Mouse (Mus musculus) C2C12 (cell line): ENCODE results near the gene Gimap4. TPM values are rescaled to one million over a fixed set of nuclear protein-coding genes. Genes with fewer than 3 reads are reported as not detected.
"Not testable (repeated sequence)": the region's sequence is repeated elsewhere in the genome, so short reads cannot be mapped to it uniquely, and the experiment has no call there.

ENCODE experiments used
- H3K27me3 ChIP-seq: one replicate; pipeline ENCODE4 v1.6.1; 2011; ENCODE audit not compliant: control insufficient read depth, insufficient read depth, insufficient read length
- H3K36me3 ChIP-seq: one replicate; pipeline ENCODE4 v1.6.1; 2011; ENCODE audit not compliant: control insufficient read depth, insufficient read depth
- H3K4me3 ChIP-seq: one replicate; pipeline ENCODE4 v1.5.1; 2011; ENCODE audit warnings: mild to moderate bottlenecking, control low read depth; ENCODE audit not compliant: poor library complexity, insufficient read depth, severe bottlenecking
- H3K79me2 ChIP-seq: one replicate; pipeline ENCODE4 v1.6.1; 2011; ENCODE audit not compliant: control insufficient read depth, insufficient read depth
- H3K79me3 ChIP-seq: one replicate; pipeline ENCODE4 v1.6.1; 2011; ENCODE audit warnings: low read depth, control low read depth
- H3ac ChIP-seq: one replicate; pipeline ENCODE3; 2011; ENCODE audit warnings: low read depth; ENCODE audit not compliant: control insufficient read depth, insufficient read length
- CEBPB ChIP-seq: IDR thresholded peaks from one replicate; pipeline ENCODE4 v1.6.1; 2011; ENCODE audit warnings: low read depth, mild to moderate bottlenecking, control low read depth, moderate library complexity
- CTCF ChIP-seq: IDR thresholded peaks from one replicate; pipeline ENCODE4 v1.5.1; 2011; ENCODE audit not compliant: control insufficient read depth, insufficient read depth, insufficient read length
- FOSL1 ChIP-seq: IDR thresholded peaks from one replicate; pipeline ENCODE4 v1.8.0; 2011; ENCODE audit warnings: mild to moderate bottlenecking, low read length; ENCODE audit not compliant: poor library complexity, insufficient read depth, severe bottlenecking
- MAX ChIP-seq: IDR thresholded peaks from one replicate; pipeline ENCODE4 v1.6.1; 2011; ENCODE audit warnings: mild to moderate bottlenecking, control low read depth
- MYOD1 ChIP-seq: IDR thresholded peaks from one replicate; pipeline ENCODE4 v1.6.1; 2011; ENCODE audit warnings: low read depth; ENCODE audit not compliant: control insufficient read depth, insufficient read length
- MYOG ChIP-seq: IDR thresholded peaks from one replicate; pipeline ENCODE4 v1.6.1; 2011; ENCODE audit not compliant: control insufficient read depth, insufficient read length; ENCODE audit errors: extremely low read depth
- USF1 ChIP-seq: IDR thresholded peaks from one replicate; pipeline ENCODE4 v1.6.1; 2011; ENCODE audit warnings: low read depth, mild to moderate bottlenecking, control low read depth, moderate library complexity
- polyA plus RNA-seq: library from polyadenylated mRNA; unstranded; fragments of >200 nt; fragmentation: generic; extraction: Trizol; gene quantifications from one replicate; pipeline ENCODE4 v1.2.1, GENCODE M21; 2012; ENCODE audit warnings: missing spikeins

Gene Gimap4
- polyA plus RNA-seq, 1 experiment, result 0.04 TPM

DNA sequence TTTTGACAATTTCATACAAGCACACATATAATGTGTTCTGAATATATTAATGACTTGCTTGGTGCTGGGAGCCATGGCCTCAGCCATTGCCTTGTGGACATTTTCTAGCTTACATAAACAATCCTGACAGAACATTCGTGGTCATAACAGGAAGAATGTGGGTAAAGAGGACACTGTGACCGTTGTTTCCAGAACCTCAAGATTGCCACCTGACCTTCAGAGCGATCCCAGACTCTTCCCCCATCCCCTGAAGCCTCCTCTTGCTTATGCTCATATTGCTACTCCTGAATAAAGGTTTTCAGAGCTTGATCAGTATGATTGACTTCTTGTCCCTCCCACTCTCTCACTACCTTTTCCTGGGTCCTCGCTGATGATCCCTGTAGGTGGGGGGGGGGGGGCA, 6.0 kb upstream of the Gimap4 start:
- Histone ChIP-seq H3ac (no peak overlapping the region), H3K79me2 (no peaks in the 10 kb centered on the region), H3K79me3 (no peaks in the 10 kb centered on the region), H3K36me3 (no peaks in the 10 kb centered on the region), H3K4me3 (no peak overlapping the region), H3K27me3 (no peaks in the 10 kb centered on the region)
- TF ChIP-seq CTCF (no peak), FOSL1 (no peak), CEBPB (no peak), MAX (no peak), MYOG (no peak), MYOD1 (no peak), USF1 (no peak)

GRCm38 (mm10) chr6:48679701-48680100, 4.6 kb upstream of the Gimap4 start:
- no peaks in the 10 kb centered on the region for H3K79me2 ChIP-seq
- H3K79me3 ChIP-seq, result no peaks in the 10 kb centered on the region
- no peak overlapping the region for H3ac ChIP-seq
- H3K36me3 ChIP-seq, result no peaks in the 10 kb centered on the region
- TF ChIP-seq CEBPB, result no peak
- no peak for TF ChIP-seq MAX
- no peak for TF ChIP-seq FOSL1
- no peak for TF ChIP-seq MYOG
- no peak for TF ChIP-seq USF1
- no peak for TF ChIP-seq CTCF
- no peak for TF ChIP-seq MYOD1
- H3K4me3 ChIP-seq, result no peak overlapping the region
- H3K27me3 ChIP-seq, result no peaks in the 10 kb centered on the region

GRCm38 (mm10) chr6:48680421-48680820, 3.9 kb upstream of the Gimap4 start:
- H3K36me3 ChIP-seq, result no peaks in the 10 kb centered on the region
- H3K79me3 ChIP-seq, result no peaks in the 10 kb centered on the region
- H3K79me2 ChIP-seq, result no peaks in the 10 kb centered on the region
- no peaks in the 10 kb centered on the region for H3K27me3 ChIP-seq
- no peak overlapping the region for H3ac ChIP-seq
- TF ChIP-seq CEBPB (no peak), FOSL1 (no peak), CTCF (no peak), MAX (no peak), MYOG (no peak), MYOD1 (no peak), USF1 (no peak)
- H3K4me3 ChIP-seq, result no peak overlapping the region

- no peak for TF ChIP-seq MYOG
- no peak for TF ChIP-seq CTCF
- TF ChIP-seq MYOD1, result no peak
- Histone ChIP-seq H3K79me3 (no peaks in the 10 kb centered on the region), H3ac (no peak overlapping the region), H3K4me3 (no peak overlapping the region), H3K79me2 (no peaks in the 10 kb centered on the region), H3K36me3 (no peaks in the 10 kb centered on the region), H3K27me3 (no peaks in the 10 kb centered on the region)
Measured at GRCm38 (mm10) chr6:48681472-48682090, 2.8 kb upstream of the Gimap4 start.

DNA sequence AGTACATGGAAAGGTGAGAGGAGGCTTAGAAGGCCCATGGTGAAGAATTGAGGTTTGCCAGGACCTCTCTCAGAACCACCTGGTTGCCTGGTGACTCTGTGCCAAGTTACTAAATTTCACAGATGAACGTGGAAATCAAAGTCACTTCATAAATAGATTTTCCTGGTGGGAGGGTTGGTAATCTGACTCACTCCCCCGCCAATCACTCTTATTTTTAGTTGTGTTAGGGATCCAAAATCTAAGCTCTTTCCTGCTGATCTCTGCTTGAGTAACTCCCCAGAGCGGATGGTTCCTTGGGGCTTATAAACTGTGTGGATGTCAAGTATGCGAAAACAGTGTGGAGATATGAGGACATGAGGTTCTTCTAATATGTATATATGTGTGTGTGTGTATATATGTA, 2.1 kb upstream of the Gimap4 start:
- no peak overlapping the region for H3K4me3 ChIP-seq
- H3K27me3 ChIP-seq, result no peaks in the 10 kb centered on the region
- TF ChIP-seq MAX (no peak), CTCF (no peak), CEBPB (no peak), FOSL1 (no peak), MYOD1 (no peak), MYOG (no peak), USF1 (no peak)
- H3K79me3 ChIP-seq, result no peaks in the 10 kb centered on the region
- no peaks in the 10 kb centered on the region for H3K79me2 ChIP-seq
- H3K36me3 ChIP-seq, result no peaks in the 10 kb centered on the region
- H3ac ChIP-seq, result no peak overlapping the region

DNA sequence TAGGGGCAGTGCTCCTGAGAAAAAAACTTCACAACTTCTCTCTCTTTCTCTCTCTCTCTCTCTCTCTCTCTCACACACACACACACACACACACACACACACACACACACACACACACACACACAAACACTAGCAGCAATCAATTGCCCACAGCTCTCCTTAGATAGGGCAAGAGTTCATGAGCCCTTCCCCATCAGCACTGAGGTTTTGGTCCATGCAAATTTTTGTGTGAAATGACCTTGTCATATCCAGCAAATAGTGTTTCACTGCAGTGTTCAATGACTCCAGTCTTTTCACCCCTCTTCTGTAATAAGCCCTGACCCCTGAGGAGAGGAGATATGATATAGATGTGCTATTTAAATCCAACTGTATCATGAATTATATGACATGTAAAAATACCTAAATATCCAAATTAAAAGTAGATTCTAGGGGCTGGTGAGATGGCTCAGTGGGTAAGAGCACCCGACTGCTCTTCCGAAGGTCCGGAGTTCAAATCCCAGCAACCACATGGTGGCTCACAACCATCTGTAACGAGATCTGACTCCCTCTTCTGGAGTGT, 1.0 kb upstream of the Gimap4 start:
- not testable (repeated sequence) for H3K36me3 ChIP-seq, H3K27me3 ChIP-seq, H3K4me3 ChIP-seq, H3ac ChIP-seq, H3K79me3 ChIP-seq, H3K79me2 ChIP-seq
